Mouse (Mus musculus): ENCODE data around the gene Gnpat.

GRCm38 (mm10) chr8:124817361-124817760 lies 45.5 kb upstream of the Gnpat start:
- TF ChIP-seq POLR2A (IDR thresholded peaks at IDR 0.05; ENCODE audit: insufficient read depth, low read depth, low read length) (no peak), CTCF (IDR thresholded peaks at IDR 0.05; ENCODE audit: insufficient read depth, low read depth, low read length) (no peak)

Measured in olfactory bulb, adult 2 months (tissue).